Mouse (Mus musculus) heart, postnatal 25 days (tissue): Measurements from ENCODE around the gene Slc22a3. TPM values are rescaled to one million over a fixed set of nuclear protein-coding genes. Genes with fewer than 3 reads are reported as not detected.

ENCODE experiments used
- DNase-seq: peaks from one replicate; pipeline ENCODE4 v3.0.0; 2022; ENCODE audit warnings: low spot score
- intact Hi-C: fragments of 180-260 bp; cut with DNase I; formaldehyde crosslinking; loops from one replicate; pipeline ENCODE4 v1.15.1; 2025
- total RNA-seq, 2 experiments: library from RNA; stranded (reverse); gene quantifications; 2 replicates each; pipeline ENCODE4 v1.2.3; 2021

Slc22a3 gene
- total RNA-seq, 2 experiments from 2014 or later, result 5.6 to 7.0 TPM

DNA sequence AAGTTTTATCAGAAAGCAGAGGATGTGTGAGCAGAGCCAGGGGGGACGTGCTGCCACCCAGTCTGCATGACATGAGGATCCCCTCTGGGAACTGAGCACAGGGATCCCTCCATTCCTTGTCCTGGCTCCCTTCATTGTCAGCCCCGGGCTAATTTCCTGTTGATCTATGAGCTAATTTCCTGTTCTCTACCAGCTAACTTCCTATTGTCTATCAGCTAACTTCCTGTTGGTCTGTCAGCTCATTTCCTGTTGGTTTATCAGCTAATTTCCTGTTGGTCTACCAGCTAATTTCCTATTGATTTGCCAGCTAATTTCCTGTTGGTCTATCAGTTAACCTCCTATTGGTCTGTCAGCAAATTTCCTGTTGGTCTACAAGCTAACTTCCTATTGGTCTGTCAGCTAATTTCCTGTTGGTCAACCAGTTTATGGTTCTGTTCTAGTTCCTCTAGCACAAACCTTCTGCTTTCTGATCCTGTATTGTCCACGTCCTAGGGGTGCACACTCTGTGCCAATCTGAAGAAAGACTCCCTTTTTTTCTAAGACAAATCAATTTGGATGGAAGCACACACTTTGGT is 32.9 kb downstream of the Slc22a3 start:
- DNase-seq, result no peak
- intact Hi-C loops, result no loop called here

- no peak for DNase-seq
- intact Hi-C loops, result no loop called here
Measured at GRCm38 (mm10) chr17:12472547-12472946, 35.0 kb downstream of the Slc22a3 start.

DNA sequence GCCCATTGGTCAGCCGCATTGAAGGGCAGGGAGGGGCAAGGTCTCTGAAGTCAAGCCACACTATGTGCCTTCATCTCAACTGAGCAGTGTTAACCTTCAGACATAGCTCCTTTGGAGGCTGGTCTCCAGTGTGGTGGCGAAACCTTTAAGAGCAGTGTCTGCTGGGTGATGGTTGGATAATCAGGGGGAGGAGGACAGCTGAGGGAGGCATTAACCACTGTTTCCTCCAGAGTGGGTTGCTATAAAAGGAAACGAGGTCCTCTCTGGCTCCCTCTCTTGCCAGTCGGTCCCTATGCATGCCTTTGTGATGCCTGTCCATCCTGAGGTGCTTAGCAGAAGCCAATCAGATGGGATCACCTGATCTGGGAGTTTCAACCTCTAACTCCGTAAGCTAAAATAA is 38.8 kb downstream of the Slc22a3 start:
- no peak for DNase-seq
- intact Hi-C loops, result no loop called here

DNA sequence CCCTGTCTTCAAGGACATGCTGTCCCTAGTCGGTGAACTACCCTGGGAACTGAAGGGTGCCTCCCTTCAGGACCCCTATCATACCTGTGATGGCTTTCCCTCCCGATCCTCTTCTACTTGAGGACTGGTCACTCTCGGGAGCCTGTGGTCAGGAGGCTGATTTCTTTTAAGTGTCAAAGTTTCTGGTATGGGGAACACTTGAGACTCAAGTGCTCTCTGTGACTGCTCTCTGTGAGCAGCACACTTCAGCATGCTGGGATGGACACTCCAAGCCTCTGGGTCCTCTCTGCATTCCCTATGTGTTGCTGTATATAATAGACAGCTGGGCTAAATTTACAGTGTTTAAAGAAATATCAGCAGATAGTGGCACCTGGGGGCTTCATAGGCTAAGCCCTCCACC is 39.9 kb downstream of the Slc22a3 start:
- DNase-seq, result no peak
- intact Hi-C loops, result no loop called here

DNA sequence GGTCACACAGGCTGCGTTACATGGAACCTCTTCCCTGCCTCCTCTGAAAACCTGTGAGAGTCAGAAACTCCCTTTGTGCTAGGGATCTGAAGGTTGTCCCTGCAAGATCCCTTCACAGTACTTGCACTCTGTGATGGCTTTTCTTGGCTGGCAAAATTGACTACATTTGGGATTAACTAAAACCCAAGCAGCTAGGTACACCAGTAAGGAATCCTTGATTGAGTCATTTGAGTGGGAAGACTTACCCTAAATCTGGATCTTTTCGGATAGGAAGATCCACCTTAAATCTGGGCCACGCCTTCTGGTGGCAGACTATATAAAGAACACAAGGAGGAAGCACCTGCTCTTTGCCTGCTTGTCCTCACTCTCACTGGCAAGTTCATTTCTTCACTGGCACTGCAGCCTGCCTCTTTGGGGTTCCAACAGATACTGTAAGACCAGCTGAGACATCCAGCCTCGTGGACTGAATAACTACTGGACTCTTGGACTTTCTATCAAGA is 41.0 kb downstream of the Slc22a3 start:
- intact Hi-C loops, result no loop called here
- DNase-seq, result no peak

- DNase-seq, result no peak
- intact Hi-C loops, result no loop called here
Measured at GRCm38 (mm10) chr17:12461168-12461567, 46.3 kb downstream of the Slc22a3 start.

- intact Hi-C loops, result no loop called here
- DNase-seq, result peak; percentile 13
Measured at GRCm38 (mm10) chr17:12455143-12455790, 52.2 kb downstream of the Slc22a3 start.

- no peak for DNase-seq
- intact Hi-C loops, result loop anchor here (5.0 kb wide), 2 partner anchors 36 to 79 kb away; no protein-coding TSS in a partner anchor
Measured at GRCm38 (mm10) chr17:12453691-12454090, 53.8 kb downstream of the Slc22a3 start.

DNA sequence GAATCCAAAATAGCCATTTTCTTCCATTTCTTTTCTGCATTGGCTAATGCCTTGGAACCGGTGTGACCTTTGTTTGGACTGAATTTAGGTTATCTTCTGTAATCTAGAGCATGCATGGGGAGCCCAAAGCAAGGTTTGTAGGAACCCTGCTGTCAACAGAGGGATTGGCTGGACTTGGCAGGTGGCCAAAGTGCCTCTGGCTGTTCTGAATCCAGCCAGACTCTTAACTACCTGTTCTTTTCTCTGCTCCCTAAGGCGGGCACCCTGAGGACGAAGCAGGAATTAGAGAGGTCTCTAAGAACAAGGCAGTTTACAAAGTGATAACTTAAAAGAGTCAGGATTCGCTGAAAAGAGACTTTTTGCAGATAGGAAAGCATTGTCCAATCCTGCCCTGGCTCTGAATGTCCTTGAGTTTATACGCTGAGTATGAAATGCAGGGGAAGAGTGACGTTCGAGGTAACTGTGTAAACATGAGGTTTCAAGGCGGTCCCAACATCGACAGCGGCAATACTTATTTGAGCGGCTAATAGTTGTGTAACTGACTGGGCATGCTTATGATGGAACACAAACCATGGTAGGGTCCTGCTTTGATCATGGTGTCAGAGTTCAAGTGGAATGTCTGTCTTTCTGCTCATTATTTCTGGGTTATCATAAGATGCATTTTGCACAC is 54.5 kb downstream of the Slc22a3 start:
- no peak for DNase-seq
- intact Hi-C loops, result loop anchor here (5.0 kb wide), 2 partner anchors 36 to 79 kb away; no protein-coding TSS in a partner anchor

GRCm38 (mm10) chr17:12451234-12451633 is 56.3 kb downstream of the Slc22a3 start:
- intact Hi-C loops, result loop anchor here (5.0 kb wide), 2 partner anchors 34 to 81 kb away; no protein-coding TSS in a partner anchor
- no peak for DNase-seq

DNA sequence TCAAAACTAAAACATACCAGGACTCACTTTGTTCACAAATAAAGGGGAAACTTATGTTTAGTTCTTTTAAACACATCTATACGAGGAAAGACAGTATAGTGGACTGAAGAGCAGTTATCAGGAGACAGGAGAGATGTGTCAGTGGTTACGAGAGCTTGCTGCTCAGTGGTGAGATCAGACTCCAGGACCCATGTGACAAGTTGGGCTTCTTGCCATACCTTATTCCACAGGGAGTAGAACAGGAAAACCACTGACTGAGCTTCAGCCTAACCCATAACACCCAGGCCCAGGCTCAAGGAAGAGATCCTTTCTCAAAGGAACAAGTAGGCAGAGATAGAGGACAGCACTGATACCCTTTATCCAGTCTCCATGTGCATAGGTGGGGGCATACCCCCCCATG is 62.9 kb downstream of the Slc22a3 start:
- intact Hi-C loops, result no loop called here
- DNase-seq, result no peak

- DNase-seq, result no peak
- intact Hi-C loops, result no loop called here
Measured at GRCm38 (mm10) chr17:12437771-12438170, 69.7 kb downstream of the Slc22a3 start.

- intact Hi-C loops, result no loop called here
- no peak for DNase-seq
Measured at GRCm38 (mm10) chr17:12431707-12432106, 75.8 kb downstream of the Slc22a3 start.

DNA sequence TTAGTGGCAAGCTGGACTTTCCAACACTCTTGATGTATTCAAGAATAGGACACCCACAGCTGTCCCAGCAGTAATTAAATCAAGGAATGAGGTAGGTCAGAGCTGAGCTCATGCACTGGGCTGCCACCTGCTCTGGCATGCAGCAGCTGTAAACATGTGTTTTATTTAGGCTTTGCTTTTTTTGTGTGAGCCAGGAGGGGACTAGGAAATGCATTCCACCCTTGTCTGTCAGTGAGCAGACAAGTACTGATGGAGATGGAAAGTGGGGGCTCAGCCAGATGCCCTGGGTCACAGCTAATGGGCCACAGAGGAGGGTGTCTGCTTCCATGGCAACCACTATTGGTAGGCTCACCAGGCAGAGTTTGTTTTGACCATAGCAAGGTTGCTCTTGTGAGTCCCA is 79.1 kb downstream of the Slc22a3 start:
- no peak for DNase-seq
- intact Hi-C loops, result no loop called here

- intact Hi-C loops, result no loop called here
- no peak for DNase-seq
Measured at GRCm38 (mm10) chr17:12427156-12427555, 80.3 kb downstream of the Slc22a3 start.

DNA sequence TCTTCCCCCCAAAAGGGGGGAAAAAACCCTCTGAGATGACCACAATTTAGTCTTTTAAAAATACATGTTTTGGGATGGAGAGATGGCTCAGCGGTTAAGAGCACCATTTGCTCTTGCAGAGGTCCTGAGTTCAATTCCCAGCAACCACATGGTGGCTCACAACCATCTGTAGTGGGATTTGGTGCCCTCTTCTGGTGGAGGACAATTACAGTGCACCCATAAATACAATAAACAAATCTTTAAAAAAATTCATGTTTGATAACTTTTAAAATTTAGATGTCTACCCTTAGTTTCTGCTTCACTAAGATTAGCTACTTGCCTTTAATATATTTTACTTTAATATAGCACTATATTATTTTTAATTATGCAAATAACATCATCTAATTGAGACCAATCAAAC is 85.4 kb downstream of the Slc22a3 start:
- intact Hi-C loops, result no loop called here
- DNase-seq, result no peak

GRCm38 (mm10) chr17:12420886-12421574 is 86.5 kb downstream of the Slc22a3 start:
- no peak for DNase-seq
- intact Hi-C loops, result no loop called here

- no peak for DNase-seq
- intact Hi-C loops, result loop anchor here (5.0 to 10.0 kb wide), 2 partner anchors 33 to 575 kb away; partner anchors contain the start of gene Wtap
Measured at GRCm38 (mm10) chr17:12419491-12420079, 87.9 kb downstream of the Slc22a3 start.

DNA sequence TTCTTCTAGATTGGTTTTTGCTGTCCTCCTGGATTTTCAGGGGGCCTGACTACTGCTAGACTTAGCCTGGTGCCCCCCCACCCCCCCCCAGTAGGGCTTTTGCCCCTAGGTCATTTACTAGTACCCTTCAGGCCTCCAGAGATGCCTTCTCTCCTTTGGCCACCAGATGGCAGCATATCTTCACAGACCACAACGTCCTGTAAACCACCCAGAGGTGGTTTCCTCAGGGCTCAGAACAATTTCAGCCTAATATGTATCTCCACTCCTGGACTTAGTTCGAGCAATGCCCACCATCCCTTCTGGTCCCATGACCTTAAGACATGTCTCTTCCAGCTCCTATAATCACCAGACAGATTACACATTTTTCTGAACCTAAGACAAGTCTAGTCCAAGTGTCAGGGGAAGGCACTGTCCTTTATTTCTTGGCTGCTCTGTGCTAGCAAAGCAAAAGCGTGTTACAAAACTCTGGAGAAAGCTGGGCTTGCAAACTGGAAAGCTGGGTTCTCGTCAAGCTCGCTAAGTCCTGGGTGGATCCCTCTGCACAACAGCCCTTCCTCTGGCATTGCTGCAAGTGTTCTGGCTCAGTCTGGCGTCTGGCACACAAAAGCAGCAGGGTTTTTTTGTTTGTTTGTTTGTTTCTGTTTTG is 91.1 kb downstream of the Slc22a3 start:
- intact Hi-C loops, result loop anchor here (1.0 to 10.0 kb wide), 5 partner anchors 36 to 578 kb away; partner anchors contain the start of gene Wtap
- DNase-seq, result peak; percentile 47
